Mouse (Mus musculus) G1E (cell line): ENCODE results near the gene Zfp11. TPM values are rescaled to one million over a fixed set of nuclear protein-coding genes. Genes with fewer than 3 reads are reported as not detected.
"Not testable (repeated sequence)": the region's sequence is repeated elsewhere in the genome, so short reads cannot be mapped to it uniquely, and the experiment has no call there.

Experiments
- ATAC-seq: 2 replicates; pipeline ENCODE4 v1.8.0; 2016; ENCODE audit warnings: mild to moderate bottlenecking; ENCODE audit not compliant: insufficient number of reproducible peaks, poor library complexity, low FRiP score, severe bottlenecking; ENCODE audit errors: extremely low read depth
- DNase-seq: peaks from one replicate; pipeline ENCODE4 v3.0.0; 2012; ENCODE audit warnings: low spot score
- H3K27me3 ChIP-seq: 2 replicates; pipeline ENCODE4 v1.6.1; 2012; ENCODE audit warnings: mild to moderate bottlenecking, low read length, inconsistent platforms; ENCODE audit not compliant: insufficient read depth
- H3K36me3 ChIP-seq: replicated peaks from 2 replicates; pipeline ENCODE3; 2012; ENCODE audit warnings: mild to moderate bottlenecking, inconsistent platforms
- H3K4me1 ChIP-seq: 2 replicates; pipeline ENCODE4 v1.6.1; 2012; ENCODE audit warnings: low read depth, low read length, inconsistent platforms, mixed read lengths; ENCODE audit not compliant: insufficient read depth
- H3K4me3 ChIP-seq: 2 replicates; pipeline ENCODE4 v1.5.1; 2012; ENCODE audit warnings: low read depth, mild to moderate bottlenecking, inconsistent platforms, low read length, moderate library complexity, mixed read lengths
- H3K9me3 ChIP-seq: replicated peaks from 2 replicates; pipeline ENCODE4 v1.6.1; 2012; ENCODE audit warnings: inconsistent platforms
- CTCF ChIP-seq: IDR thresholded peaks from 2 replicates; pipeline ENCODE4 v1.5.1; 2012; ENCODE audit warnings: low read depth, low read length, inconsistent platforms, mixed read lengths
- GATA1 ChIP-seq: IDR thresholded peaks from 2 replicates; pipeline ENCODE4 v1.6.1; 2012; ENCODE audit warnings: borderline replicate concordance, low read length, inconsistent platforms, mixed read lengths
- GATA2 ChIP-seq: IDR thresholded peaks from 2 replicates; pipeline ENCODE4 v1.6.1; 2012; ENCODE audit warnings: low read depth, low read length, inconsistent platforms, borderline replicate concordance
- POLR2AphosphoS5 ChIP-seq: IDR thresholded peaks from 2 replicates; pipeline ENCODE4 v1.6.1; 2012; ENCODE audit warnings: low read depth, low read length, inconsistent platforms; ENCODE audit not compliant: insufficient replicate concordance
- TAL1 ChIP-seq: conservative IDR thresholded peaks from 2 replicates; pipeline ENCODE4 v1.6.1; 2012; ENCODE audit warnings: low read depth, low read length, inconsistent platforms, mixed read lengths
- polyA plus RNA-seq: library from polyadenylated mRNA; stranded (reverse); fragments of >175 nt; gene quantifications from 2 replicates; pipeline ENCODE4 v1.2.3, GENCODE M21; 2012
- total RNA-seq, 2 experiments: library from RNA; stranded (forward) in 1 of 2; stranded (reverse) in 1 of 2; fragments of 200-1000 nt in 1 of 2; fragments of >200 nt in 1 of 2; fragmentation: Nextera tagmentation in 1 of 2; gene quantifications; 2 replicates each; pipeline ENCODE4 v1.2.3; 2014 to 2017

Zfp11 gene
- total and polyA plus RNA-seq, 3 experiments: 0.03 to 3.1 (median 1.4) TPM

DNA sequence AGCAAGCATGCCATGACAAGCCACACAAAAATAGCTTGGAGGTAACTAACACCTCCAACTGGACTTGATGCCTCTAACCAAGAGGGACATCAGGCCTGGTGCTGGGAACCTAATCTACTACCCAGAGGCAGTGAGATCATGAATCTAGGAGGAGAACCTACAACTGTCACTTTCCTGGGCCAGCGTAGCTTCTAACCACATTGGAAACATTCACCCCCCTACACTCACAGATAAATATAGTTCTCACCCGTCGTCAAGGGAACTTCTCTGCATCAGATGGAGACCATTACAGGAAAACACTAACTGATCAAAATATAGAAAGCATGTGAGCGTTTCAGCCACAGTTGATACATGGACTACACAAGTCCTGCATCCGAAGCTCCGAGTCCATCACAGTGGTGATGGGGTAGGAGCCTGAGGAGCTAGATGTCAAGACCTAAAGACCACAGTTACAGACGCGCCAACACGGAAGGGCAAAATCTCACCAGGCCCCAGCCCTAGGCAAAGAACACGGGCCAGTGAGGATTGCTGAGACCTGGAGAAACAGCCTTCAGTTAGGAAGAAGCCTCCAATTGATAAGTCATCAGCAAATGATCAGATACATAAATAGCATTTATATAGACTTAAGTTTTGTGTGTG lies 3.5 kb downstream of the Zfp11 start:
- Histone ChIP-seq H3K4me1 (no peaks in the 10 kb centered on the region; the same call in 1 of the 2 replicates), H3K9me3 (no peaks in the 10 kb centered on the region), H3K27me3 (peaks cover 5% of the 10 kb centered on the region; the same call in 1 of the 2 replicates), H3K36me3 (no peaks in the 10 kb centered on the region), H3K4me3 (no peak overlapping the region)
- DNase-seq (no peak), ATAC-seq (no peak)
- TF ChIP-seq GATA2 (no peak), CTCF (no peak), POLR2AphosphoS5 (no peak)

DNA sequence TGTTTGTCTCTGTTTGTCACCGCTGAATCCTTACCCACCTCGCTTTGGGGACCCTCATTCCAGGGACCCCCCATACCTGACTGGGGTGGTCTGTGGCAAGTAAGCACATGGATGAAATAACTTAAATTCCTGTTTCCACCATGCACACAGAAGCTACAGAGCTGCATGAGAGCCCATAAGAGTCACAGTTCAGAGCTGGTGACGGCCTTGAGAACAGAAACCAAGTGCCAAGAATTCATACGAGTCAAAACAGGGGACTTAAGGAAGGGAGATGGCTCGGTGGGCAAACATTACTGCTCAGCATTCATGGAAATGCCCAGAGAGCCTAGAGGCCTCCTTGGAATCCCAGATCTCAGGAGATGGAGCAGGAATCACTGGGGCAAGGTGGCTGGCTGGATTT lies 5.8 kb downstream of the Zfp11 start:
- no peaks in the 10 kb centered on the region; the same call in 1 of the 2 replicates for H3K4me1 ChIP-seq
- ATAC-seq (no peak), DNase-seq (no peak)
- H3K4me3 ChIP-seq: no peak overlapping the region
- no peaks in the 10 kb centered on the region for H3K27me3 ChIP-seq
- H3K9me3 ChIP-seq: no peaks in the 10 kb centered on the region
- H3K36me3 ChIP-seq: peaks cover 4% of the 10 kb centered on the region
- TF ChIP-seq POLR2AphosphoS5 (no peak), CTCF (no peak), GATA2 (no peak), TAL1 (no peak), GATA1 (no peak)

DNA sequence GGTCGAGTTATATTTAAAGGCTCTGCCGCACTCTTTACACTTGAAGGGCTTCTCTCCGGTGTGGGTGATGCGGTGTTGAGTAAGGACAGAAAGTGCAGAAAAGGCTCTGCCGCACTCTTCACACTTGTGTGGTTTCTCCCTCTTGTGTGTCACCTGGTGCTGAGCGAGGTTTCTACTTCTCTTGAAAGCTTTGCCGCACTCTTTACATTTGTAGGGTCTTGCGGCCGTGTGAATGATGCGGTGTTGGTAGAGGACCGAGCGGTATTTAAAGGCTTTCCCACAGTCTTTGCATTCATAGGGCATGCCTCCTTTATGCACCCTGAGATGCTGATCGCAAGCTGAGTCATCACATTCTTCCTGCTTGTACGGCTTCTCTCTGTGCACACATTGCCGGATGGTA lies 12.0 kb downstream of the Zfp11 start:
- no peak for DNase-seq
- ATAC-seq: no peak
- Histone ChIP-seq H3K4me1 (no peaks in the 10 kb centered on the region), H3K9me3 (no peaks in the 10 kb centered on the region), H3K27me3 (no peaks in the 10 kb centered on the region), H3K4me3 (no peak overlapping the region), H3K36me3 (peaks cover 26% of the 10 kb centered on the region)
- TF ChIP-seq GATA1 (no peak), GATA2 (no peak), POLR2AphosphoS5 (no peak), CTCF (no peak), TAL1 (no peak)

DNA sequence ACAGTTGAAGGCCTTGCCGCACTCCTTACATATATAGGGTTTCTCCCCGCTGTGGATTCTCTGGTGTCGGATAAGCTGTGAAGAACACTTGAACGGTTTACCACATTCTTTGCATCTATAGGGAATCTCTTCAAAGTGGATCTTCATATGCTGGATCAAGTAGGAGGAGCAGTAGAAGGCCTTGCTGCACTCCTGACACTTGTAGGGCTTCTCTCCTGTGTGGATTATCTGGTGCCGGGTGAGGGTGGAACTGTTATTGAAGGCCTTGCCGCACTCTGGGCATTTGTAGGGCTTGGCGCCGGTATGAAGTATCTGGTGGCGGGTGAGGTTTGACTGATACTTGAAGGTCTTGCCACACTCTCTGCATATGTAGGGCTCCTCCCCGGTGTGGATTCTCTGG lies 12.9 kb downstream of the Zfp11 start:
- no peak for DNase-seq
- Histone ChIP-seq H3K36me3 (peaks cover 26% of the 10 kb centered on the region), H3K4me3 (no peak overlapping the region), H3K9me3 (no peaks in the 10 kb centered on the region), H3K4me1 (no peaks in the 10 kb centered on the region), H3K27me3 (no peaks in the 10 kb centered on the region)
- TF ChIP-seq GATA2: no peak
- no peak for TF ChIP-seq GATA1
- TF ChIP-seq POLR2AphosphoS5: no peak
- no peak for TF ChIP-seq CTCF
- no peak for TF ChIP-seq TAL1
- ATAC-seq: no peak

- H3K36me3 ChIP-seq: no peaks in the 10 kb centered on the region
- no peak for ATAC-seq
- TF ChIP-seq CTCF (no peak), POLR2AphosphoS5 (no peak), TAL1 (no peak)
Measured at GRCm38 (mm10) chr5:129650858-129651257, 19.0 kb downstream of the Zfp11 start.

DNA sequence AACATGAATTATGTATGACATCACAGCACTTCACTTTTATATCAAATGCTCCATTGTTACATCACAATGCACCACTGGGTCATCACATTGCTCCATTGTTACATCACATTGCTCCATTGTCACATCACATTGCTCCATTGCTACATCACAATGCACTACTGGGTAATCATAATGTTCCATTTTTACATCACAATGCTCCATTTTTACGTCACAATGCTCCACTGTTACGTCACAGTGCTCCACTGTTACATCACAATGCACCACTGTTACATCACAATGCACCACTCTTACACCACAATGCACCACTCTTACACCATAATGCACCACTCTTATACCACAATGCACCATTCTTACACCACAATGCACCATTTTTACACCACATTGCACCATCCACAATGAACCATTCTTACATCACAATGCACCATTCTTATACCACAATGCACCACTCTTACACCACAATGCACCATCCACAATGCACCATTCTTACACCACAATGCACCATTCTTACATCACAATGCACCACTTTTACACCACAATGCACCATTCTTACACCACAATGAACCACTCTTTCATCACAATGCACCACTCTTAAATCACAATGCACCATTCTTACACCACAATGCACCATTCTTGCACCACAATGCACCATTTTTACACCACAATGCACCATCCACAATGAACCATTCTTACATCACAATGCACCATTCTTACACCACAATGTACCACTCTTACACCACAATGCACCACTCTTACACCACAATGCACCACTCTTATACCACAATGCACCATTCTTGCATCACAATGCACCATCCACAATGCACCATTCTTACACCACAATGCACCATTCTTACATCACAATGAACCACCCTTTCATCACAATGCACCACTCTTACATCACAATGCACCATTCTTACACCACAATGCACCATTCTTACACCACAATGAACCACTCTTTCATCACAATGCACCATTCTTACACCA lies 37.3 kb downstream of the Zfp11 start:
- DNase-seq, ATAC-seq, H3K27me3 ChIP-seq: not testable (repeated sequence)

More at GRCm38 (mm10) chr5:129650858-129651257, 19.0 kb downstream of the Zfp11 start:
- H3K9me3 ChIP-seq: no peaks in the 10 kb centered on the region
- no peaks in the 10 kb centered on the region for H3K27me3 ChIP-seq
- H3K4me3 ChIP-seq: no peak overlapping the region
- DNase-seq: no peak
- H3K4me1 ChIP-seq: no peaks in the 10 kb centered on the region

GRCm38 (mm10) chr5:129626586-129626985 lies 43.3 kb downstream of the Zfp11 start:
- H3K27me3 ChIP-seq, H3K36me3 ChIP-seq, H3K4me3 ChIP-seq, H3K9me3 ChIP-seq, H3K4me1 ChIP-seq, ATAC-seq, DNase-seq: not testable (repeated sequence)

More for the DNA sequence above, 37.3 kb downstream of the Zfp11 start:
- H3K36me3 ChIP-seq, H3K4me1 ChIP-seq, H3K4me3 ChIP-seq, H3K9me3 ChIP-seq: not testable (repeated sequence)
